Mouse (Mus musculus) megakaryocyte, embryonic 14.5 days (primary cell): ENCODE measurements around the gene Gpank1.

Source experiments
- FLI1 ChIP-seq: IDR thresholded peaks from 2 replicates; pipeline ENCODE4 v1.6.1; 2012; ENCODE audit warnings: low read length, inconsistent platforms, mixed read lengths
- GATA1 ChIP-seq: IDR thresholded peaks from 3 replicates; pipeline ENCODE4 v1.6.1; 2012; ENCODE audit warnings: mixed read lengths, low read length, inconsistent platforms, borderline replicate concordance

GRCm38 (mm10) chr17:35168541-35169207 lies 47.4 kb downstream of the Gpank1 start:
- TF ChIP-seq FLI1 (no peak), GATA1 (no peak)
